8 mouse cellular contexts compared by ENCODE assay signal in the genomic region with DNA sequence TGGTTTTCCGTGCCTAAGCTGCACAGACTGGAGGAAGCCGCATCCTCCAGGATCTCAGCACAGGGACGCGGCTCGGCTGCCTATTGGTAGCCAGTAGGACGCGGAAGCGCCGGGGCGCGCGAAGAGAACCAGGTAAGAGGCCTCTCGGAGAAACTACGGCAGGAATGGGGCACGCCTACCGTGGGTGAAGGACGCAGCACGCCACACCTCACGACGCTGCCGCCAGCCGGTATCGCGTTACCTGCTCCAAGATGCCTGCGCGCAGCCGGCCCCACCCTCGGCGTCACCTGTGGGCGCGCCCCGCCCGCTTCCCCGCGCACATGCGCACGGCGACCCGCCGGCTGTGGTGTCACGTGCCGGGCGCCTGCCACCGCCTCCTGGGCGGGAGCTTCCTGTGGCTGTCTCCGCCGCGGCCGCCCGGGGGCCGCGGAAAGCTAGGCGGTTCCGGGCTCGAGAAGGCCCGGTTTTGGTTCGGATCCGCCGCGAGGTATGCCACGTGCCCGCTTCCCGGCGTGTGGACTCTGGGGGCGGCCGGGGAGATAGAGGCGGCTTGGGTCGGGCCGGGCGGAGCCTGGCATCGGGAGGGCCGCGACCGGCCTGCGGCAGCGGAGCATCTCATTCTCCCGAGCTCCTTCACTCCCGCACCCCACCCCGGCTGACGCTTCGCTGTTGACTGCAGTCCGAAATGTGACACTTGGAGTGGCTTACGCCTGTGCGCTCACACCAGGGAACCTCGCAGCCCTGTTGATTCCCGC. TPM values are rescaled to one million over a fixed set of nuclear protein-coding genes. Genes with fewer than 3 reads are reported as not detected.
A peak's percentile ranks its signal among the peaks of the same experiment; 100 is the strongest.
DNase-seq lines count a peak whose midpoint lies in the region; ATAC-seq and TF ChIP-seq lines count a peak whose summit lies in the region.

Cc2d1b (plus strand) TSS at position 354 of the 755 bp plus-strand sequence.

- peak within 1 kb of the TSS; percentile 82 for H3K9ac ChIP-seq in hindbrain, postnatal 0 days (replicated peaks; ENCODE audit: low read length)

- peaks cover 12% of the 10 kb centered on the region; the same call in 1 of the 2 replicates for H3K4me1 ChIP-seq in hindbrain, postnatal 0 days (ENCODE audit: insufficient read depth, low read length)
- peaks cover 29% of the 10 kb centered on the region for H3K4me1 ChIP-seq in megakaryocyte, embryonic 14.5 days

- TF ChIP-seq CTCF in gastrocnemius, adult 2 months (IDR thresholded peaks at IDR 0.05): peak; percentile 27
- TF ChIP-seq CTCF in hindbrain, postnatal 0 days (IDR thresholded peaks at IDR 0.05; ENCODE audit: low read depth): no peak

- peak; percentile 74 for ATAC-seq in common myeloid progenitor, adult 5-6 weeks (replicated peaks; ENCODE audit: low read depth, poor library complexity, severe bottlenecking)
- peak; percentile 94 for ATAC-seq in hindbrain, postnatal 0 days

- no peaks in the 10 kb centered on the region for H3K9me3 ChIP-seq in hindbrain, postnatal 0 days (ENCODE audit: low read length)
- no peaks in the 10 kb centered on the region for H3K9me3 ChIP-seq in megakaryocyte, embryonic 14.5 days

- peak; percentile 98 for DNase-seq in ZHBTc4 (ENCODE audit: low read depth, low spot score)
- peak; percentile 96 for DNase-seq in gastrocnemius, adult 2 months
- DNase-seq in hindbrain, postnatal 0 days (ENCODE audit: low spot score): peak; percentile 96
- DNase-seq in left cerebral cortex, adult 8-10 months (ENCODE audit: low spot score in 2 of 2): peak; percentile 78 to 95
- DNase-seq in right cerebral cortex, postnatal 10 days (ENCODE audit: low spot score in 2 of 2): peak; percentile 94 to 95
- DNase-seq in urinary bladder, postnatal 25 days (ENCODE audit: low spot score): peak; percentile 84

- H3K4me2 ChIP-seq in hindbrain, postnatal 0 days (ENCODE audit: low read depth, low read length): peak within 1 kb of the TSS; percentile 74

- H3K27me3 ChIP-seq in hindbrain, postnatal 0 days (ENCODE audit: insufficient read depth, low read length): no peaks in the 10 kb centered on the region
- H3K27me3 ChIP-seq in megakaryocyte, embryonic 14.5 days (replicated peaks): no peaks in the 10 kb centered on the region

- intact Hi-C loops in gastrocnemius, adult 2 months (cut with DNase I): loop anchor here (2.0 to 10.0 kb wide), 2 partner anchors 41 to 285 kb away; partner anchors contain the start of genes Orc1 and Prpf38a

- peaks cover 10% of the 10 kb centered on the region; the same call in 1 of the 2 replicates for H3K36me3 ChIP-seq in hindbrain, postnatal 0 days (ENCODE audit: insufficient read depth, low read length)
- peaks cover 53% of the 10 kb centered on the region for H3K36me3 ChIP-seq in megakaryocyte, embryonic 14.5 days (replicated peaks; ENCODE audit: low read length)

- peak within 1 kb of the TSS; percentile 97 for H3K4me3 ChIP-seq in gastrocnemius, adult 2 months
- H3K4me3 ChIP-seq in hindbrain, postnatal 0 days (ENCODE audit: low read length): peak within 1 kb of the TSS; percentile 71
- peak within 1 kb of the TSS; percentile 97 for H3K4me3 ChIP-seq in megakaryocyte, embryonic 14.5 days (replicated peaks)

- WGBS in hindbrain, postnatal 0 days: under 1% methylated on average over 81 of the region's 86 CpGs

- peak within 1 kb of the TSS; percentile 94 for H3K27ac ChIP-seq in gastrocnemius, adult 2 months
- peak within 1 kb of the TSS; percentile 94 for H3K27ac ChIP-seq in hindbrain, postnatal 0 days

RNA-seq across cellular contexts. Expression of gene Cc2d1b, which starts in this region (rescaled TPM):
- total RNA-seq in common myeloid progenitor, adult 5-6 weeks (2017): 28.3 and 36.1 TPM in 2 replicates
- 10 to 100 TPM; 17.2 to 20.7 TPM for total RNA-seq in gastrocnemius, adult 2 months (2021)
- total RNA-seq in hindbrain, postnatal 0 days (2014; rRNA removed): 39.4 and 40.8 TPM in 2 replicates
- polyA plus RNA-seq in hindbrain, postnatal 0 days (2015; fragmentation: Nextera tagmentation; extraction: Ambion mirVana): 18.7 and 19.9 TPM in 2 replicates
- 10 to 100 TPM; 32.5 to 46.2 (median 38.3) TPM for total RNA-seq in left cerebral cortex, adult 8-10 months (2022)
- polyA plus RNA-seq in megakaryocyte, embryonic 14.5 days (2012; ENCODE audit: insufficient read depth, low replicate concordance): 24.8 and 45.3 TPM in 2 replicates

Comparison
In these comparisons a context has a peak if more than half of its experiments do, and no peak if none do; other contexts are left out.
1. Peak in every context shown above with its lines: DNase-seq, ATAC-seq, H3K4me3 ChIP-seq and H3K27ac ChIP-seq.